Mouse (Mus musculus) embryonic facial prominence, embryonic 11.5 days (tissue): ENCODE data around the gene Sdk1. TPM values are rescaled to one million over a fixed set of nuclear protein-coding genes. Genes with fewer than 3 reads are reported as not detected.

Source experiments
- ATAC-seq: fragments of 200-750 bp; cut with Nextera tagmentation; replicated peaks from 2 replicates; pipeline ENCODE4 v1.8.0; 2017; ENCODE audit warnings: low read depth; ENCODE audit not compliant: insufficient number of reproducible peaks, low FRiP score, low TSS enrichment
- DNase-seq: peaks from one replicate; pipeline ENCODE4 v3.0.0-alpha.2; 2015; ENCODE audit warnings: low spot score
- H3K27ac ChIP-seq: fragments of 300-500 bp; sonication (generic); replicated peaks from 2 replicates; pipeline ENCODE4 v1.5.1; 2014; ENCODE audit warnings: mild to moderate bottlenecking, low read depth, low read length, control low read depth
- H3K27me3 ChIP-seq: fragments of 300-500 bp; sonication (generic); 2 replicates; pipeline ENCODE4 v1.6.1; 2014; ENCODE audit warnings: mild to moderate bottlenecking, low read length, moderate library complexity, mixed read lengths; ENCODE audit not compliant: control insufficient read depth, insufficient read depth
- H3K36me3 ChIP-seq: fragments of 300-500 bp; sonication (generic); replicated peaks from 2 replicates; pipeline ENCODE4 v1.6.1; 2014; ENCODE audit warnings: low read depth, mild to moderate bottlenecking, low read length, moderate library complexity, mixed read lengths; ENCODE audit not compliant: control insufficient read depth, insufficient read depth
- H3K4me1 ChIP-seq: fragments of 300-500 bp; sonication (generic); 2 replicates; pipeline ENCODE4 v1.6.1; 2014; ENCODE audit warnings: low read length, mixed read lengths; ENCODE audit not compliant: control insufficient read depth, insufficient read depth
- H3K4me2 ChIP-seq: fragments of 300-500 bp; sonication (generic); 2 replicates; pipeline ENCODE4 v1.6.1; 2014; ENCODE audit warnings: low read depth, mild to moderate bottlenecking, control low read depth, low read length, moderate library complexity
- H3K4me3 ChIP-seq: fragments of 300-500 bp; sonication (generic); 2 replicates; pipeline ENCODE4 v1.5.1; 2014; ENCODE audit warnings: low read depth, low read length, control low read depth
- H3K9ac ChIP-seq: fragments of 300-500 bp; sonication (generic); replicated peaks from 2 replicates; pipeline ENCODE4 v1.6.1; 2014; ENCODE audit warnings: mild to moderate bottlenecking, control low read depth, low read length
- H3K9me3 ChIP-seq: fragments of 300-500 bp; sonication (generic); replicated peaks from 2 replicates; pipeline ENCODE4 v1.6.1; 2016; ENCODE audit warnings: mild to moderate bottlenecking, low read length, inconsistent platforms, mixed read lengths; ENCODE audit not compliant: control insufficient read depth
- WGBS: fragments of 180-500 bp; shearing (Covaris S2); extraction: QIAGEN DNeasy Blood & Tissue Kit; methylation state at CpG from one replicate; pipeline ENCODE4 v1.1.7; 2014; 5-methylcytosine and 5-hydroxymethylcytosine counted together
- polyA plus RNA-seq: library from polyadenylated mRNA; unstranded; fragments of >200 nt; fragmentation: Nextera tagmentation; extraction: Ambion mirVana; gene quantifications from 2 replicates; pipeline ENCODE4 v1.2.1, GENCODE M21; 2014

Sdk1 gene
- polyA plus RNA-seq, 1 experiment from 2014 or later: 1.2 TPM

DNA sequence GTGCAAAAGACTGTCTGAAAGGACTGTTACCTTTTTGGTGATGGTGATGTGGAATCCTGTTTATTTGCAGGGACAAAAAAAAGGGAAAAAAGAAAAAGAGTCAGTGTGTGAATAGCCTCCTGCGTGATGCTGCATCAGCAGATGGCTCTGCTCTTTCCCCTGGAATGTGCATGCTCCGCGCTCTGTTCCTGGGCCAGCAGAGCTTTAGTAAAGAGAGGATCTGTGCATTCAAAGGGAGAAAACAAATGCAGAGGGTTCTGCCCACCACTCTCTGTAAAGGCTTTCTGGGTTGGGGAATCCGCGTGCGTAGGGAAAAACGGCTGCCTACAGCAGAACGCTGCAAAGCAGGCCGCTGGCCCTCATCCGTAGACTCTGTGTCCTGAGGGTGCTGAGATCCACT is 644.7 kb downstream of the Sdk1 start:
- WGBS: 81% methylated on average over 10 of the region's 10 CpGs
- Histone ChIP-seq H3K27me3 (no peaks in the 10 kb centered on the region), H3K9me3 (no peaks in the 10 kb centered on the region), H3K36me3 (no peaks in the 10 kb centered on the region), H3K4me2 (no peak overlapping the region), H3K4me3 (no peak overlapping the region), H3K4me1 (no peaks in the 10 kb centered on the region), H3K27ac (no peak overlapping the region), H3K9ac (no peak overlapping the region)
- ATAC-seq (no peak), DNase-seq (no peak)

GRCm38 (mm10) chr5:141889766-141890165 is 648.5 kb downstream of the Sdk1 start:
- no peak overlapping the region for H3K4me3 ChIP-seq
- H3K9me3 ChIP-seq: no peaks in the 10 kb centered on the region
- H3K4me2 ChIP-seq: no peak overlapping the region
- WGBS: 76% methylated on average over 9 of the region's 9 CpGs
- H3K9ac ChIP-seq: no peak overlapping the region
- H3K36me3 ChIP-seq: no peaks in the 10 kb centered on the region
- H3K27ac ChIP-seq: no peak overlapping the region
- H3K4me1 ChIP-seq: no peaks in the 10 kb centered on the region
- H3K27me3 ChIP-seq: no peaks in the 10 kb centered on the region
- DNase-seq (no peak), ATAC-seq (no peak)

GRCm38 (mm10) chr5:141896402-141896801 is 655.1 kb downstream of the Sdk1 start:
- ATAC-seq (no peak), DNase-seq (no peak)
- Histone ChIP-seq H3K4me1 (no peaks in the 10 kb centered on the region), H3K9ac (no peak overlapping the region), H3K27ac (no peak overlapping the region), H3K4me2 (no peak overlapping the region), H3K4me3 (no peak overlapping the region), H3K9me3 (no peaks in the 10 kb centered on the region), H3K27me3 (no peaks in the 10 kb centered on the region), H3K36me3 (no peaks in the 10 kb centered on the region)
- WGBS: 85% methylated on average over 8 of the region's 8 CpGs

- no peak overlapping the region for H3K9ac ChIP-seq
- H3K27ac ChIP-seq: no peak overlapping the region
- H3K4me1 ChIP-seq: no peaks in the 10 kb centered on the region
- no peaks in the 10 kb centered on the region for H3K36me3 ChIP-seq
- no peak overlapping the region for H3K4me3 ChIP-seq
- DNase-seq (no peak), ATAC-seq (no peak)
- no peak overlapping the region for H3K4me2 ChIP-seq
- H3K27me3 ChIP-seq: no peaks in the 10 kb centered on the region
- no peaks in the 10 kb centered on the region for H3K9me3 ChIP-seq
- 47% methylated on average over 2 of the region's 2 CpGs for WGBS
Observed at GRCm38 (mm10) chr5:141897481-141897880, 656.2 kb downstream of the Sdk1 start.

- Histone ChIP-seq H3K4me3 (no peak overlapping the region), H3K4me1 (no peaks in the 10 kb centered on the region), H3K36me3 (no peaks in the 10 kb centered on the region), H3K9ac (no peak overlapping the region), H3K27ac (no peak overlapping the region), H3K4me2 (no peak overlapping the region), H3K9me3 (no peaks in the 10 kb centered on the region), H3K27me3 (no peaks in the 10 kb centered on the region)
- ATAC-seq (no peak), DNase-seq (no peak)
- WGBS: 87% methylated on average over 7 of the region's 7 CpGs
Observed at GRCm38 (mm10) chr5:141899751-141900150, 658.5 kb downstream of the Sdk1 start.

- Histone ChIP-seq H3K27me3 (no peaks in the 10 kb centered on the region), H3K4me1 (no peaks in the 10 kb centered on the region), H3K27ac (no peak overlapping the region), H3K4me2 (no peak overlapping the region), H3K36me3 (no peaks in the 10 kb centered on the region), H3K9me3 (no peaks in the 10 kb centered on the region), H3K4me3 (no peak overlapping the region), H3K9ac (no peak overlapping the region)
- DNase-seq (no peak), ATAC-seq (0 out of 2 replicates have a peak, but pooled peaks have one; percentile 44)
- WGBS: 70% methylated on average over 16 of the region's 16 CpGs
Observed at GRCm38 (mm10) chr5:141902544-141903250, 661.4 kb downstream of the Sdk1 start.

DNA sequence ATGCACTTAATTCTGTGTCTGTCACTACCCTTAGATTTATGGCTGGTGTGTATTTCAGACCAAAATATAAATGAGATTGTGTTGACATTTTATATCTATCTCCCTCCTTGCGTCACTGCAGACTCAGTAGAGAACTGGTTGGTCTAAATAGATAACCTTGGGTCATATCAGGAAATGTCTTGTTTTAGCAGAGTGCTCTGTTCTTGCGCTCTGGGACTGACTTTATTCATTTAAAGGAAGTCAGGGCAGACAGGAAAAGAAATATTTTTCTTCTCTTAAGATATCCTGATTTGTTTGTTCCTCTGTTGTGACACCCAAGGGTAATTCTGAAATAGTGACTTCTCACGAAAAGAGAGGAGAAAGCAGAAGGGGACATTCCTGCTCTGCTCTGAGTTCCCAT is 669.2 kb downstream of the Sdk1 start:
- Histone ChIP-seq H3K9ac (no peak overlapping the region), H3K4me3 (no peak overlapping the region), H3K4me1 (no peaks in the 10 kb centered on the region), H3K27ac (no peak overlapping the region), H3K4me2 (no peak overlapping the region), H3K36me3 (no peaks in the 10 kb centered on the region), H3K9me3 (no peaks in the 10 kb centered on the region), H3K27me3 (no peaks in the 10 kb centered on the region)
- no peak for ATAC-seq
- DNase-seq: no peak
- 82% methylated on average over 3 of the region's 3 CpGs for WGBS

- Histone ChIP-seq H3K4me1 (no peaks in the 10 kb centered on the region), H3K4me3 (no peak overlapping the region), H3K27ac (no peak overlapping the region), H3K36me3 (no peaks in the 10 kb centered on the region), H3K4me2 (no peak overlapping the region), H3K9me3 (no peaks in the 10 kb centered on the region), H3K9ac (no peak overlapping the region), H3K27me3 (no peaks in the 10 kb centered on the region)
- WGBS: 69% methylated on average over 8 of the region's 8 CpGs
- ATAC-seq (no peak), DNase-seq (peak; percentile 41)
Observed at GRCm38 (mm10) chr5:141910886-141911285, 669.6 kb downstream of the Sdk1 start.
